Mouse (Mus musculus) thymus, adult 2 months (tissue): ENCODE results near the gene Gm20388.

Experiments used
- CTCF ChIP-seq: fragments of 200-500 bp; IDR thresholded peaks from 2 replicates; pipeline ENCODE4 v1.5.1; 2012; ENCODE audit warnings: mild to moderate bottlenecking, control low read depth, low read length, moderate library complexity, borderline replicate concordance; ENCODE audit not compliant: control insufficient read depth, poor library complexity, insufficient read depth; ENCODE audit errors: extremely low read depth
- POLR2A ChIP-seq: fragments of 200-500 bp; IDR thresholded peaks from 2 replicates; pipeline ENCODE4 v1.6.1; 2012; ENCODE audit warnings: mild to moderate bottlenecking, low read length, control low read depth, moderate library complexity; ENCODE audit not compliant: control insufficient read depth, poor library complexity, insufficient read depth; ENCODE audit errors: extremely low read depth

DNA sequence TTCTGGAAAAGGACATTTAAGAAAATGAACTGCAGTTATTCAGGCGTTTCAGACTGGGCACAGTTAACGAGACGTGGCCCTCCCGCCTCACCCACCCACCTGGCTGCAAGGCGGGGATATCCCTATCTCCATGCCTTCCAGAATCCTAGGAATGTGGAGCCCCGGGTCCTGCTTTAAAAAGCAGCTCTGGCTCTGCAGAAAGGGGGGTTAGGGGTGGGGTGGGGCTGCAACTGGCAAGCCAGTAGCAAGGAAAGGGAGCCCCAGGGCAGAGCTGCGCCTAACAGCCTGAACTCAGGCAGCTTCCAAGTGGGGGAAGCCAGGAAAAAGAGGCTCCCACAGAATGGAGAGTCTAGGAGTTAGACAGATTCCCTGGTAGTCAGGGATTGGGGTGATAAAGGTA, 2668.6 kb downstream of the Gm20388 start:
- no peak for TF ChIP-seq POLR2A
- TF ChIP-seq CTCF: no peak
